Mouse (Mus musculus): ENCODE measurements at regions not wholly inside any gene's neighbourhood (a gene's known extent, or its start where the extent isn't known, plus 50 kb on each side); places are given as distances from the start of the nearest gene placed in this dataset.
A peak's percentile ranks its signal among the peaks of the same experiment; 100 is the strongest.

DNA sequence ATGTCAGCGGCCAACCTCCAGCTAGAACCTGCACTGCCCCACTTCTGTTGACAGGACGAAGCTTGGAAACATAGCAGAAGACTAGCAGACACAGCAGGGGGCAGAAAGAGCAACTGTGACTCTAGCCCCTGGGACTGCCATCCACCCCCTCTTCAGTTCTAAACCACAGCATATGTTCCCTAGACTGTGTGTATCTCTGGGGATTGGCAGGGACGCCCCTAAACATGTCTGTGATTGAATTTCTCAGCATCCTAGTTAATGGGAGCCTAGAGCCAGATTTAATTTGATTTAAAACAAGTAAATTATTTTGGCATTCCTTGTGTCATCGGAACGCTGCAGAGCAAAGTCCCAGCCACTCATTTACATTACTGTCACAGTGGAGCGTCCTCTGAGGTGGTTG is 228.7 kb downstream of the Rps15a start:
- intact Hi-C loops (cut with DNase I): no loop called here
- no peak for DNase-seq (ENCODE audit: low spot score in 2 of 2)

DNA sequence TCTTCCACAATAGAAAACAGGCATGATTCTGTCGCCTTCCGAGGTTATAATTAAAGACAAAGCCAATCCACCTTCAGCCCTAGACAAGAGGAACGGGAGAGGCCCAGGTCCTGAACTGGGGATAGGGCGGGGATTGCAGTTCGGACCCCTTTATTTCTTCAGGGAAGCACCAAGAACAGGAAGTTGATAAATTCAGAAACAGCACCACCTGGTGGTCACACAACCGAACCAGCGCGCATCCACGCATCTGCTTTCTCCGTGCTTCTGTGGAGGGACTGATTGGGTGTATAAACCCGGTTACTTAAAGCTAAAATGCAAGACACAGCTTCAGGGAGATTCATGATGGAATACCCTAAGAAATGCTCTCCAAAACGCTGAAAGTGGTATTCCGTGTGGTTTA is 233.2 kb downstream of the Rps15a start:
- peak; percentile 78 to 82 for DNase-seq (ENCODE audit: low spot score in 2 of 2)
- intact Hi-C loops (cut with DNase I): loop anchor here (2.0 kb wide), 1 partner anchor 500 kb away; no protein-coding TSS in a partner anchor

DNA sequence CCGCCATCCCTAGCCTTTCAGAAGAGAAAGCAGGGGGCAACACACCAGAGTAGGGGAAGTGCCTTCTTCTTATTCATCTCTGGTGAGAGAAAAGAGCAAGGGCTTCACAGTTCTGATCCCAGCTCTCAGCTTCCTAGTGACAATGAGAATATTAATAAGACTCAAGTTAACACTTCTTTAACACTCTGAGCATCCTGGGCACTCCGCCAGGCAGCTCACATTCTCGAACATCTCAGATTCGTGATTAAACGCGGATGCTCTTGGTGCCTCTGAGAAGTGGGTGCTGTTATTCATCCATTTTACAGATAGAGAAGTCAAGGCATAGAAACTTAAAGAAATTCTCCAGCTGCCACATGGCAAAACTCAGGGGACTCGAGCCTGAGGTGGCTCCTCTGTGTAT is 237.1 kb downstream of the Rps15a start:
- no peak for DNase-seq (ENCODE audit: low spot score in 2 of 2)
- intact Hi-C loops (cut with DNase I): no loop called here

DNA sequence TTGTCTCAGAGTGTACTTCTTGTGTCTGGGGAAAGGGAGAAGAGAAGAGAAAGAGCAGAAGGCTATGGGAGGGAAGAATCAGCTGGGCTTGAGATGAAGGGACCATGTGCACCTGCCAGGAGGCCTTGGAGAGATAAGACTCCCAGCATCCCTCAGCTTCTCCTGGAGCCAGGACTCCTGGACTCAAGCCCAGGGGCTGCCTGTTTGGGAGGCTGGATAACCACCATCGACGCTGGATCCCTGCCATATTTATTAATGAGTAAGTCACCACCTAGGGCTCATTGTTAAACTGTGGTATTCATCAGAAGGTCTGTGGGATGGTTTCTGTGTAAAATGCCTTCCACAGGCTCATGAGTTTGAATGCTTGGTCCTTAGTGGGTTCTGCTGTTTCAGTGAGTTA is 240.7 kb downstream of the Rps15a start:
- DNase-seq (ENCODE audit: low spot score in 2 of 2): no peak
- intact Hi-C loops (cut with DNase I): no loop called here

DNA sequence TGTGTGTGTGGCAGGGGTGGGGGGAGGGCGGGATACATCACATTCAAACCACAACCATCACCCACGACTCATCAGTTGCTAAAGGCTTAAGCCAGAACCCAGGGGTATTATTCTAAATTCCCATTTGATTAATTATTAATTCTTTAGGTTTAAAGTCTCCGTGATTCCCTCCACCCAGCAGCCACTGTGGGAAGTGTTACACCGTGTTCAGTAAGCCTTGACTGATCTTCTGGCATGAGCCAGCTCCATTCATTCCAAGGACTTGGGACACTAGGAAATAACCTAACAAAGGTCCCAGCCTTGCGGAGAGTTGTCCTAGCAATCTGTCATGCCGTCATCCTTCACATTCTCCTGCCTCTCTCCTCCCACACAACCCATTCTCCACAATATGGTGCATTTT is 256.6 kb downstream of the Rps15a start:
- intact Hi-C loops (cut with DNase I): no loop called here
- DNase-seq (ENCODE audit: low spot score in 2 of 2): no peak

DNA sequence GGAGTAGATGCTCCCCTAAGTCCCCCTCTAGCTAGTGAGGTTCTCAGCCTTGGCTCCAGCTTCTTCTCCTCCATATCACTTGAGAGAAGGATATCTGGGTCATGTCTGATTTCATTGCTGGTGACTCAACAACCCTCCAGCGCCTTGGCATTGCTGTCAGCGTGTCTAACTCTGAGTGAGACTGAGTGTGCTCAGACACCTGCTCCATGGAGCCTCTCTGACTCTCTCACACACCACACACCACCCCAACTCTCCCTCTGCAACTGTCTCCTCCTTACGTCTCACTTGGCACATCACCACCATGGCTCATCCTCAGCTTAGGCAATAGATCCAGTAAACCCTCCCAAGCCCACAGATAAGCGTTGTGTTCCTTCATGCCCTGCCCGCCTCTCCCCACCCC is 260.0 kb downstream of the Rps15a start:
- no peak for DNase-seq (ENCODE audit: low spot score in 2 of 2)
- intact Hi-C loops (cut with DNase I): no loop called here

DNA sequence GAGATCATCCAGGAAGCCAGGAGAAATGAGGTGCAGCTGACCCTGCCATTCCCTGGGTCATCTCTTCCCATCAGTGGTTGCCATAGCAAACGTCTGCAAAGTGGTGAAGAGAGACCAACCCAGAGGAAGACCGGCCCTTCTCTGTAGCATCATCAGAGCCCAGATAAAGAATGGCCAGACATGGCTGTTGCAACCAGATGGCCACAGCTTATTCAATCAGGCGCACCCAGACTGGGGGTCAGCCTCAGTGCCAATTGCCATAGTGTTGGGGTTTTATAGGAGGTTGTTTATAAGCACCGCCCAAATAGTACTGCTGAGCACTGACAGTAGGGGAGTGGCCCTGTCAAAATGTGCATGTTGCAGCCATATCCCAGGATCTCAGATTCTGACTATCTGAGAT is 262.3 kb downstream of the Rps15a start:
- no peak for DNase-seq (ENCODE audit: low spot score in 2 of 2)
- intact Hi-C loops (cut with DNase I): no loop called here

DNA sequence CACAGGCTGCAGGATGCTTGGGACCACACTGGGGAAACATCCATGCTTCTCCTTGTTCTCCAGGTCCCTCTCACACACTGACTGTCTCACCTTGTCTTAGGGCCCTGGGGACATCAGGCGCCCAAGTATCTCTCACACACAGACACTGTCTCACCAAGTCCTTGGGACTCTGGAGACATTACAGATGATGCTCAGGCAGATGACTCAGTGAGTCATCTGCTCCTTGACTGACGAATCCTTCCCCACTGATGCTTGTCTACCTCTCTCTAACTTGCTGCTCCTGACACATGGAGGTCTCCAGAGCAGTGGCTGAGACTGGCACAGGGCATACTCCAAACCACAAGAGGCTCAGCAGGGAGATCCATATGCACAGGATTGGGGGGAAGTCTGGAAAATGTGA is 263.1 kb downstream of the Rps15a start:
- intact Hi-C loops (cut with DNase I): no loop called here
- DNase-seq (ENCODE audit: low spot score in 2 of 2): no peak

DNA sequence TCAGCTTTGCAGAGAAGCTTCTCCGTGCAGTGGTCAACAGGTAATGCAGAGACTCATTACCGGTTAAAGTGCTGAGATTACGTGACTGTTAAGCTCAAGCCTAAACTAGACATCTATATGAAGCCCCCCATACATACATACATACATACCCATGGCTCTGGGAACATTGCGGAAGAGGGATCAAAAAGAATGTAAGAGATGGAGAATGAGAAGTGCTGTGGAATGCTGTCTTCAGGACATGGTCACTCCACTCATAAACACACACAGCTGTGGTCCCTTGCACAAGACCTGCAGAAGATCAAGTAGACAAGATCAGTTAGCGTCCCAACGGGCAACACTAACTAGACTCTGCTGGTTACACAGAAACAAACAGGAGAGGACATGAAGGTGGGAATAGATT is 265.2 kb downstream of the Rps15a start:
- no peak for DNase-seq (ENCODE audit: low spot score in 2 of 2)
- intact Hi-C loops (cut with DNase I): no loop called here

DNA sequence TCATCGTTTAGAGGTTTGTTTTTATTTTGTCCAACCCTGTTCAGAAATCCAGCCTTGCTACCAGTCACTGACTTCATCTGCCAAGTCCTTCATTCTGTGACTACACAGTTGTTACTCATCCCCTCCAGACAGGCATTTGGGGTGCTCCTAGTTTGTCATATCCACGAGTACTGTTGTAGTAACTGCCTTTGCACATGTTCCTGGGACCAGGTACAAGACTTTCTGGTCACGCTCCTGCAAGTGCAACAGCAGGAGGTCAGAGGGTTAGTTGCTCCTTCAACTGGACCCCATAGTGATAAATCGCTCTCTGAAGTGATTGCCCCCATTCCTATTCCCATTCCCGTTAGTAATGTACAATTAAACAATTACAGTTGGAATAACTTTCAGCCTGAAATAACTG is 269.9 kb downstream of the Rps15a start:
- intact Hi-C loops (cut with DNase I): no loop called here
- DNase-seq (ENCODE audit: low spot score in 2 of 2): no peak

DNA sequence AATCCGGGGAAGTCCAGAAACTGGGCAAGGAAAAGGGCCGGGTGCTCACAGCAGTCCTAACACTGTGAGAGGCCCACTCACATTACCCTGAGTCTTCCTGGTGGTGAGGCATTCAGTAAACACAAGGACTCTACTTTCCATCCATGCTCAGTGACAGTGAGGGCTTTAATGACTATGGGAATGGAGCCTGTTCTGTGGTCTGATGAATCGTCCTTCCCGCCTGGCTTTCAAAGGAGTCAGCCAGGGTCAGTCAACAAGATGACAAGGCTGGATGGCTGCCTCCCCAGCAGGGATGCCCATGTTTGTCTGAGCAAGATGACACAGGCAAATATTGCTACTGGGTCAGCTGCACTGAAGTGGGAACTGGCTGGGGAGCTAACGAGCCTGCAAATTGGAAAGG is 273.2 kb downstream of the Rps15a start:
- DNase-seq (ENCODE audit: low spot score in 2 of 2): no peak
- intact Hi-C loops (cut with DNase I): no loop called here

DNA sequence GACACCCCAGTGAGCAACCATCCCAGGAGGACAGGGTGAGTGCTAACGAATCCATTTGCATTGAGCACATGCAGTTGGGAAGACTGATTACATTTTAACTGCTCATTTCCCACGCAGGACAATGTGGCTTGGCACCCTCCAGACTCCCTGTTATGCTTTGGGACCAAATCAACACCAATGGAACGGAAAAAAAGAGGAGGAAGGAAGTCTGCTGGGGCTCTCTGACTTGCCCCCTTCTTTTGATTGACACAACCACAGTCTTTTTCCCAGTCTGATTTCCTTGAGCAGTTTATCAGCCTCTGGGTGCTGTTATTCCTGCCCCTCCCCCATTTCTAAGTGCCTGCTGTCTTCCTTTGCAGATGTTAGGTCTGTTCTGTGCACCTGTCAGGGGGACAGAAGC is 321.0 kb downstream of the Rps15a start:
- intact Hi-C loops (cut with DNase I): no loop called here
- DNase-seq (ENCODE audit: low spot score in 2 of 2): no peak

DNA sequence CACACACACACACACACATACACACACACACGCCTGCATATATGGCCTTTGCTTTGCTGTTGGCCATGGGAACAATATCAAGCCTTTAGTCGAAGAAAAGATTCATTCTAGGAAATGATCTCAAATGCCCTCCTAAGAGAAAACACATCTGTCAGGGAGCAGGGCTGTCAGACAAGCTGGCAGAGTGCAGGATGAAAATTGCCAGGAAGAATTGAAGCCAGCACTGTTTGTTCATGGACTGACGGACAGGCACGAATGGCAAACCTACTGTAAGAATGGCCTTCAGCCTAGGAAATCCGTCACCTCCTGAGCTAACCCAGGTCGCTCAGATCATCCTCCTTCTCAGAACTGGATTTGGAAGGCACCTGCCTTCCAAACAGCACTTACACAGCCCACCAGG is 322.0 kb downstream of the Rps15a start:
- no peak for DNase-seq (ENCODE audit: low spot score in 2 of 2)
- intact Hi-C loops (cut with DNase I): no loop called here

DNA sequence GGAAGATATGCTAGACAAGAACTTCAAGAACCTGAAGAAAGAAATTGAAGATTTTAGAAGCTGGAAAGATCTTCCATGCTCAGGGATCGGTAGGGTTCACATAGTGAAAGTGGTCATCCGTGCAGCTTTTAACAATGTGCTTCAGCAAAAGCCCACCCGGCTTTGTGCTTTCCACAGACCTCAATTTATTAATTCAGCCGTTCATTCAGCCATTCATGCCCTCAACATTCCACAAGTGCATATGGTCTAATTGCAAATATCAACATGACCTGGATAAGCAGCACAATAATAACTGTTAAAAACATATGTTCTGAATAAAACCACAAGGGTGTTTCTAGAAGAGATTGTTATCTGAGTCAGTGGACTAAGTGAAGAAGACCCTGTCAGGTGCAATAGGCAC is 323.5 kb downstream of the Rps15a start:
- DNase-seq (ENCODE audit: low spot score in 2 of 2): no peak

DNA sequence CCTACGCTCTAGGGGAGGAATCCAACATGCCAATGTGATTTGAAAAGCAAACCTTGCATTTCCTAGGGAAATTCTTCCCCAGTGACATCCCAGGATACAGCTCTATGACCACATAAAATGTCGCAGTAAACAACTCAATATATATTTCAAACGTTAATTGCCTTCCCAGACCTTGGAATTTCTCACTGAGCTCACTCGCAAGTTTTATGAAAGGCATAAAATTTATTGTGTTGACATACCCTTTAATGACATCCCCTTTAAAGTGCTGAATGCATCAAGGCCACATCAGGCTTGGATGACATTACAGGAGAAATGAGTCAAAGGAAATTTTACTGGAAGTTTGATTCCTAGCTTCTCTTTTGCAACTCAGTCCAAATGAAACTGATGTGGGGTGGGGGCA is 337.0 kb downstream of the Rps15a start:
- no peak for DNase-seq (ENCODE audit: low spot score in 2 of 2)
- intact Hi-C loops (cut with DNase I): no loop called here

More for the DNA sequence above, 323.5 kb downstream of the Rps15a start:
- intact Hi-C loops (cut with DNase I): no loop called here

DNA sequence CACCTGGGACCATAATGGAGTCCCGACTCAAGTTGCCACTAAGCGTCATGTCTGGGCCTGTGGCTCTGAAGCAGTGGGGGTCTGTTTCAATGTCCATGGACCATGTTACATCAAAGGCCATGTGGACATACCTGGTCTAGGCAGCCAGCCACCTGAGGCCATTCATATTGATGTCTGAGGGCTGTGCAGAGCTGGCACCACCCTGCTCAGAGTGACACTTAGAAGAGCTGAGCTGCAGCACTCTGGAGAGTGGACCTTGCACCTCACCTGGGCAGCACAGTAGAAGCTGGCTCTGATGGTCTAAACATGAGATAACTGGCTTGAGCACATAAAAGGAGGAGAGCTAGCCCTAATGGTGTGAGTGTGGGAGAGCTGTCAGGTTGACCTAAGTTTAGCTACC is 338.1 kb downstream of the Rps15a start:
- no peak for DNase-seq (ENCODE audit: low spot score in 2 of 2)
- intact Hi-C loops (cut with DNase I): no loop called here

DNA sequence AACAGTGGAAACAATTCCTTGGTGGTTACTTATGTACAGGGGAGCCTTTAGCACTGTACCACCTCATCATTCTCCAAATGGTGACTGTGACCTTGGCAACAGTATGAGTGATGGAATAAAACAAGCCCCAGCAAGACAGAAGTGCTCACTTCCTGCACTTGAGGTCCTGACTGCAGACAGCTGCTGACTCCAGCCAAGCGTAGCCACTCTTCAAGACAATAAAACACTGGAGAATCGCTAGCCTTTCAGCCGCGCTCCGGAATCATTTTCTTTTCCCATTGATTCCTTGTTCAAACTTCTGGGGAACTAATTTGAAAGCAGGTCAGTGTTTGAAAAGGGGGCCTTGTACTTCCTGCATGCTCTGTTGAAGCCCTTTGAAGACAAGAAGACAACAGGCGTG is 344.2 kb downstream of the Rps15a start:
- DNase-seq (ENCODE audit: low spot score in 2 of 2): no peak
- intact Hi-C loops (cut with DNase I): no loop called here

DNA sequence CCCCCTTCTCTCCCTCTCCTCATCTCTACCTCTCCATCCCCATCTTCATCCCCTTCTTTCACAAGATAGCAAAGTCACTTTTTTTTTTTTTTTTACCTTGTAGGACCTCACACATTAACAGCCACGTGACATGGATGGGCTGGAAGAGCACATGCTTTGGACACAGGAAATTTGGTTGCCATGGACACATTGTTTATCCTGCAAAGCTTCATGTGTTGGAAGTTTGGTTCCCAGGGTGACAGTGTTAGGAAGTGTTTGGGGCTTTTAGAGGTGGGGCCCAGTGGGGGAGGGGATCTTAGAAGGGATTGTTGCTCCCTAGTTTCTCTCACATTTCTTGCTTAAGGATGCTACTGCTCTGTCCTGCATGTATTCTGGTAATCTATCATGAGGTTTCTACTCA is 356.5 kb downstream of the Rps15a start:
- intact Hi-C loops (cut with DNase I): no loop called here
- DNase-seq (ENCODE audit: low spot score in 2 of 2): no peak

DNA sequence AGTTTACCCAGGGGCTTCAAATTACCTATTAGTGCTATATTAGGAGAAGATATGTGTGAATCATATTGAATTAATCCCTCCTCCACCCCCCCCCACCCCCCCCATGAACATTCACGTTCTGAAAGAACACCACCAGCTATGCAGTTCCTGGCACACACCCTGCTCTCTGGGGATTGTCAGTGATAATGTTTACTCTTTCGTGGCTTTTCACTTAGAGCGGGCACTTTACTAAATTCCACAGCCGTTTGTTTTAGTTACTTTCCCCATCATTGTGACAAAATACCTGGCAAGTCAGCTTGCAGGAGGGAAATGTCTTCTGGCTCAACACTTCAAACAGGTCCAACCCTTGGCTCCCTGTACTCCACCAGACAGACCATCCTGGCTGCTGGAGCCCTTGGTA is 359.0 kb downstream of the Rps15a start:
- intact Hi-C loops (cut with DNase I): no loop called here
- DNase-seq (ENCODE audit: low spot score in 2 of 2): no peak

DNA sequence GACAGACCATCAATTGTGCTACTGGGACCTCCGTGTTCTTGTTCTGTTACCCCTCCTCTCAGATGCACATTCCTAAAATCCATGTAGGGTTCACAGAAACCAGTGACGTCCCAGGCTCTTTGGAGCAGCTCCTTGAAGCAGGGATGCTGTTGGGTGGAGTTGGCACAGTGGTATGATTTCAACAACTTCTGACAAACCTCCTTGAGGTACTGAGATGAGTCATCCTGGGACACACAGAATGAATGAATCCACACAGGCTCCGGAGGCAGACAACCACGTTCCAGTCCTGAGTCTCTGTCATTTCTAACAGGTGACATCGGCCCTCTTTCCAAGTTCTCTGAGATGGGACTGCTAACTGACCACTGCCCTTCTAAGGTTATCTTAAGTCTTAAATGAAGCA is 360.2 kb downstream of the Rps15a start:
- intact Hi-C loops (cut with DNase I): no loop called here
- no peak for DNase-seq (ENCODE audit: low spot score in 2 of 2)

DNA sequence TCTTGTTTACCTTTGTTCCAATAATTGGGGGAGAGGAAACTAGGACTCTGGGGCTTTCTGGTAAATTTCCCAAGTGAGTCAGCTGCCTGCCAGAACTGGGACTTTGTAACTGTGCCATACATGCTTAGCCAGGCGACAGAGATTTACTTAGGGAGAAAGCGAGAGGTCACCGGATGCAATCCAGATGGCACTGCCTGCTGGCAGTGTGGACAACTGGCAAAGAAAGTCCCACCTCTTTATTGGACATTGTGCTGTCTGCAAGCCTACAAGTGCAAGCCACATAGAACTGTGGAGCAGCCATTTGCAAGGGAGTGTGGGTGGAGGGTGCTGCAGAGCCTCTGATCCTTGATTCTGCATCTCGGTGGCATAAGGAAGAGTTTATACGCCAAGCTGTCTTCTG is 362.7 kb downstream of the Rps15a start:
- DNase-seq (ENCODE audit: low spot score in 2 of 2): peak; percentile 24 to 39
- intact Hi-C loops (cut with DNase I): no loop called here

DNA sequence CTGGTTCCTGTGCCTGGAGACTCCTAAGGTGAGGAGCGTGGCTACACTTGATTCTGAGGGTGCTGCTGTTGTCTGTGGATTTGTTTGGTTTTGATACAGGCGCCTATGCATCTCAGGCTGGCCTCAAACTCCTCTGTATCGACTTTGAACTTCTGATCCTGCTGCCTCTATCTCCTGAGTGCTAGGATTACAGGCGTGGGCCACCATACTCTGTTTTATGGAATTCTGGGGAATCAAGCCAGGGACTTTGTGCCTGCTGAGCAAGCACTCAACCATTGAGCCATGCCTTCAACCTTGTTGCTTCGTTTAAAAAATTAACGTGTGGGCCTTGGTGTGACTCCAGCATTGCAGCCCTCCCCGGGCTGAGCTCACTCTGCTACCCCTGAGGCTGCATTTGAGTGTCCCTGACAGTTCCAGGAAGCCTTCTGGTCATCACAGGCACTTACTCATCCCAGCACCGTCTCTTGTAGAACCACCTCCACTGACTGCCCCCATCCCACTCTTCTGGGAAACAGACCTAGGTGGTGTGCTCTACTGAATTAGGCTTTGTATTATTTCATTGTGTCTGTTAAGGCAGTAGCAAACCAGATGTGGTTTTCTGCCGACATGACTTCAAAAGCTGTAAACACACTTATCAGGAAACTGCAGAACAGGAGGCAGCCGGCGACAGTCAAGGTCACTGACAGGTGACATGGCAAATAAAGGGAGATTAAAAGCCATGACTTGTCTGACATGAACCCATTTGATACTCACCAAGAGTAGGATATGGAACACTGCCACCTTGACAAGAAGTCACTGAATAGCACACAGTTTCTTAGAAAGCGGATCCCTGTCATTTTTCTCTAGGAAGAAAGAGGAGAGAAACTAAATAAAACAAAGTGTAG is 363.4 kb downstream of the Rps15a start:
- intact Hi-C loops (cut with DNase I): no loop called here

More for the DNA sequence above, 363.4 kb downstream of the Rps15a start:
- no peak for DNase-seq (ENCODE audit: low spot score in 2 of 2)

All from left cerebral cortex, postnatal 36 days (tissue).